25 mouse cellular contexts compared by ENCODE assay signal in genomic region chr14:57066053-57066452, GRCm38 (mm10). TPM values are rescaled to one million over a fixed set of nuclear protein-coding genes. Genes with fewer than 3 reads are reported as not detected.
"Had no signal": no experiment of that assay in that cellular context is flagged by ENCODE, and none has a peak within 500 bp of the region (broad histone marks: within the 10 kb centered on the region; RNA-seq: fewer than 3 reads in every experiment).

No protein-coding gene starts in this region.

- H3K36me3 ChIP-seq: neural tube, embryonic 13.5 days; neural tube, embryonic 15.5 days; stomach, embryonic 15.5 days had no signal

- H3K9ac ChIP-seq: neural tube, embryonic 13.5 days; neural tube, embryonic 15.5 days; stomach, embryonic 15.5 days had no signal

- H3K4me3 ChIP-seq: neural tube, embryonic 13.5 days; neural tube, embryonic 15.5 days; stomach, embryonic 15.5 days had no signal

- H3K27me3 ChIP-seq: neural tube, embryonic 13.5 days; neural tube, embryonic 15.5 days; stomach, embryonic 15.5 days had no signal

- H3K27ac ChIP-seq: neural tube, embryonic 13.5 days; neural tube, embryonic 15.5 days; stomach, embryonic 15.5 days; stomach, postnatal 0 days had no signal

- H3K4me1 ChIP-seq: neural tube, embryonic 13.5 days; neural tube, embryonic 15.5 days; stomach, embryonic 15.5 days had no signal

- DNase-seq: retina, postnatal 1 day; right cerebral cortex, adult 18-20 months; right cerebral cortex, postnatal 14 days; right cerebral cortex, postnatal 25 days; right cerebral cortex, postnatal 4 days; spleen, adult 18-20 months; thymus, adult 18-20 months; thymus, adult 2 months; thymus, postnatal 14 days; thymus, postnatal 25 days; thymus, postnatal 36 days; thymus, postnatal 4 days had no signal

- H3K4me2 ChIP-seq: neural tube, embryonic 13.5 days; neural tube, embryonic 15.5 days; stomach, embryonic 15.5 days had no signal

- H3K9me3 ChIP-seq: neural tube, embryonic 13.5 days; neural tube, embryonic 15.5 days; stomach, embryonic 15.5 days had no signal

RNA-seq across cellular contexts. Expression of gene Gja3, which starts 8.2 kb away (rescaled TPM):
- total RNA-seq: neutrophil, adult 5-6 weeks had no signal
- polyA plus RNA-seq: neural tube, embryonic 14.5 days; spleen, adult 2 months; urinary bladder, adult 2 months had no signal

RNA-seq across cellular contexts. Expression of gene Gjb2, which starts 38.4 kb away (rescaled TPM):
- total RNA-seq: neutrophil, adult 5-6 weeks had no signal

RNA-seq across cellular contexts. Expression of gene Gm4491, which starts 49.6 kb away (rescaled TPM):
- total RNA-seq: neutrophil, adult 5-6 weeks had no signal
- polyA plus RNA-seq: neural tube, embryonic 13.5 days; neural tube, embryonic 14.5 days; neural tube, embryonic 15.5 days; small intestine, adult 2 months; spleen, adult 2 months; stomach, embryonic 14.5 days; stomach, embryonic 15.5 days; stomach, embryonic 16.5 days; stomach, postnatal 0 days; testis, adult 2 months; thymus, adult 2 months; thymus, postnatal 0 days had no signal
